Mouse (Mus musculus) cerebellum, adult 9-10 months (tissue): ENCODE data around the gene Prcd.
A peak's percentile ranks its signal among the peaks of the same experiment; 100 is the strongest.
"Not testable (repeated sequence)": the region's sequence is repeated elsewhere in the genome, so short reads cannot be mapped to it uniquely, and the experiment has no call there.

Source experiments
- DNase-seq: peaks from one replicate; pipeline ENCODE4 v3.0.0; 2022

Gene Prcd

DNA sequence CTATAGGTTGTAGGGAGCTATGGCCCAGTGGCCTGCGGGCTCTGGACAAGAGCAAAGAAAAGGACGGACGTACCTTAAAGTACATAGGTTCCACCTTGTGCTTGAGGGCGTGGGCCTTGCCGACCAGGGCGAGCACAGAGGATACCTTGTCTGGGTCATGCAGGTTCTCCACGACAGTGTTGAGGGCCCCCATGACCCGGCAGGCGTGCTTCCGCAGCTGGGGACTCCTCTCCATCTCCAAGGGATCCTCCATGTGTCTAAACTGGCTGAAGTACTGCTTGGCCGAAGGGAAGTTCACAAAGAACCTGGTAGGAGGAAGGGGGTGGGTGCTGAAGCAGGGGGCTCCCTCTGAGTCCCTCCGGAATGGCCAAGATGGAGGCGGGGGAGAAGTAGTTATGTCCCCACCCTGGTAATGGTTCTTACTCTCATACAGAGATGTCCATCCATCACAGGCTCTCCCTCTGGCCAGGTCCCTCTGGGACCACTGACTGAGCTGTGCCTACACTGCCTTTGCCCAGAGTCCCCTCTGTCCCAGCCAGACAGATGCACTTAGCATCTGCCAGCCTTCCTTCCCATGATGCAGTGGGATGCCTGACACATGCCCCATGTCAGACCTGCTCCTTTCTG lies 3.5 kb upstream of the Prcd start:
- DNase-seq = no peak

DNA sequence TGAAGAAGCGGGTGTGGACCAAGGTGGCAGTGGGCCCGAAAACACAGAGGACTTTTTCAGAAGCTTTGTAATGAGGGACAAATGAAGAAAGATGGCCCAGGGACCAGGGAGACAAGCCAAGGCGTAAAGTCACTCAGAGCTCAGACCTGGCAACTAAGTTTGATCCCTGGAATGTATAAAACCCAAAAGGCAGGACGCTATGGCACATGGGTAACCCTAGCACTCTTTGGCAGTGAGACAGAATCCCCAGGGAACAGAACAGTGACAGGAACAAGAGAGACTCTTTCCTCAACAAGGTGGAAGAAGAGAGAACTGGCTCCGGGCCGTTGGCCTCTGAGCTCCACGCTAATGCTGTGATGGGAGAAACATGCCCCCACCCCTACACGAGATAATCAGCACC lies 2.5 kb upstream of the Prcd start:
- DNase-seq = no peak

DNA sequence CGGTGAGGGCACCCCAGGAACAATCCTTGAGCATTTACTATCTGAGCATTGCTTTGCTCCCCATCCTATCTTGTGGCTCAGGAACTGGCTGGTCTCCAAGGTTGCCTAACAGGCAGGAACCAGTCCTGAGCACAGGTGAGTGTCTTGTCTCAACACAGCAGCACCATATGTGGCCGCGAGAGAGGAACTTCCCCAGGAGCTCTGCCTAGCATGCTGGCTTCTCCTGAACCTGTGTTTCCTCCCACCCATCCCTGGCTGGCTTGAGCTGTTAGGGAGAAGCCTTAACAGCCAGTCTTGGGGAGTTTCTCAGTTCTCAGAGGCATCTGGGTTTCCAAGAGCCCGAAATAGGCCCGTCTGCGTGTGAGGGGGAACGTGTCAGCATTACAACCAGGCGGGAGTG lies 2.0 kb upstream of the Prcd start:
- no peak for DNase-seq

DNA sequence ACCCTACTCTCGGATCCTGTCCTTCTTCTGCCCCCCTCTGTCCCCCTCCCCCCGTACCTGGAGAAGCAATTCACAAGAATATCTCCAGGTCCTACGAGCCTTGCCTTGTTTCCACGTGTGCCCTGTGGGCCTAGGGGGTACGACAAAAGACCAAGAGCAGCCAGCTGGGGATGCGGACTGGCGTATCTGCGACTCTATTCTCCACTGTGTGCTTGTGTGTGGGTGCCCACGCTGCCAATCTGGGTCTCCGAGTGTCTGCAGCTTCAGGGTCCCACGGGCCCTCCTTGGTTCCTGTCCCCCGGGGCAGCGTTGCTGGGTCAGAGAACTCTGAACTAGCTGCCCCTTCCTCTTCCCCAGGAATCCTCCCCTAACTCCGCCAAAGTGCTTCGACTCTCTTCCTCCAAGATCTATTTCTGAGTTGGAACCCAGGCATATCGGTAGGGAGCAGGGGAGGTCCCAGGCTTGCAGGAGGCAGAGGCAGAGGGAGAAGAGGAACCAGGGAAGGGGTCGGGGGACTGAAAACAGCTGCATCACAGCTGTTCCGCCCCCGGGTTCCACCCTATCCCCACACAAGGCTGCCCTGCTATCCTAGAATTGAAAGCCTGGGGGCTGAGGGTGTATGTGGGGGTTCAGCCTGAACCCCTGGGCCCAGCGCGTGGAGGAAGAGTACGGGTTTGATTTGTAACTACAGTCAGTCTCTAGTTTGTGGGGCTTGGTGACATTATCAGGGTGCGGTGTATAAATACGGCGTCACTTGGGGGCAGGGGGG lies 820 bp upstream of the Prcd start:
- DNase-seq = no peak

DNA sequence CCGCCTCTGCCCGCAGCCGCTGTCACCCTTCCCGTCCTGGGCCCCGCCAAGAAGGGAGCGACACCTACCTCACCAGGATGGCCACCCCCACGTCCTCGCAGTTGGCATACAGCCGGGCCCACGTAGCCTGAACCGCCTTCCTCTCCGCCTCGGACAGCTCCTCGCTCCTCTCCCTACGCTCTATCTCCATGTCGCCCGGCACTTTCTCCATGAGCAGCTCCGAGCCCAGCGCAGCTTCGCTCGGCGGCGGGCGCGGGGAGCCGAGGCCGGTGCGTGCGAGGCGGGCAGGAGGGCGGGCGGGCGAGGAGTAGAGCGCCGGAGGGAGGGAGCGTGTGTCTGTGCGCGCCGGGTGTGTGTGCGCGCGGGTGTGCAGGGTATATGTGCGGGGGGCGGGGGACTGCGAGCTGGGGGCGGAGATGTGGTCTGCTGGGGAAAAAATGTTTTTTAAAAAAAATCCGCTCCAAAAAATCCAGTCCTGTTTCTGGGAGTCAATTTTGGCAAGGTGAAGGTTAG lies 431 bp downstream of the Prcd start:
- peak; percentile 82 for DNase-seq

DNA sequence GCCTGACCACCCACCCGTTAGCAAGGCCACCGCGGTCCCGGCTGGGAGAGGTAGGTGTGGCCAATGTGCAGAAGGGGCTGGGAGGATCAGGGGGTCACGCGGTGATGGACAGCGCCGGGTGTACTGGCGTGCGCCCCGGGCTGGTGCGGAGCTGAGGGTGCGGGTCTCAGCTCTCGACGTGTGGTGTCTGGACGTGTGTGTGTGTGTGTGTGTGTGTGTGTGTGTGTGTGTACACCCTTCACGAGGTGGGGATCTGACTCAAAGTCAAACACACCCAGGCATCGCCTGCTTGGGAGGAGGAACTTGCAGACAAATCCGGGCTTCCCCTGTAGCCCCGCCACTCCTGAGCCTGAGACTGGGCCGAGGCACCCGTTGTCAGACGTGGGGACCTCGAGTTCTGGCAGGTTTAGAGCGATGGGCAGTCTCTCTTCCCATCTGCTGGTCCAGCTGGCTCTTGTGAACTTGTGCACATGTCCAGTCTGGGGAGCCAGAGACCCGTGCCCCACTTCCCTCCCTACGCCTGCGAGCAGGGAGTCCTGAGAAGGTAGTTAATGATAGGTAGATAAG lies 1.0 kb downstream of the Prcd start, which contains the start of gene Cygb:
Gene Cygb, minus strand, starts transcription at position 59 of the 567 bp plus-strand sequence.
- DNase-seq = peak; percentile 87

DNA sequence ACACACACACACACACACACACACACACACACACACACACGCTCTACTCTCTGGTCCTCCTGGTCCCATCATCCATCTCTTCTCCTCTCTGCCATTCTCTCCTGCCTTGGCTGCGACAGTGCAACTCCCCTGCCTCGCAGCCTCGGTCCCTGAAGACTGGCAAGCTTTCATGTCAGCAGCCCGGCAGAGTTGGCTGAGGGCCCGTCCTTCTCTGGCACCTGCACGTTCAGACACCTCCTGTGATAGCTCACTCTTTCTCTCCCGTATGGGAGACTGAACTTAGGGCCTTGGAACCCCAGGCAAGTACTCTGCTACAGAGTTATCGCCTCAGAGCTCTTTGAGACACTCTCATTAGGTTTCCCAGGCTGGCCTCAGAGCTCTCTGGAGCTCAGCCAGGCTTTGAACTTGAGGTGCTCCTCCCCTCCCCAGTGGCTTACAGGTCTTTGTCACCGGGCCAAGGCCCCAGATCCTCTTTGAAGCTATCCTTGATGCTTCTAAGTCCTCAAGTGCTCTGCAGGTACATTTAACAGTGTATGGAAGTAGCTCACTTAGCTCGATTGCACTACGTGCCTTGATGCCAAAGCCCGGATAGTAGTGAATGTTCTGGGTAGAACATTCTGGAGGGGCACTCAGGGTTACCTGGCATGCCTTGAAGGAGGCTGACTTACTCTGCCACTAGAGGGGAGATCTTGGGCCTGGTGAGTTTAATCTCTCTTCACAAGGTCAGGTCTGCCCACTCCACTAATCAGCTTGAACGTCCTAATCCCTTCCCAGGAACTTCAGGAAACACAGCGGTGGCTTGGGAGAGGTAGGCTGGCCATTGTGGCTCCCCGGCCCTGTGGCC lies 3.2 kb downstream of the Prcd start:
- peak; percentile 86 for DNase-seq

DNA sequence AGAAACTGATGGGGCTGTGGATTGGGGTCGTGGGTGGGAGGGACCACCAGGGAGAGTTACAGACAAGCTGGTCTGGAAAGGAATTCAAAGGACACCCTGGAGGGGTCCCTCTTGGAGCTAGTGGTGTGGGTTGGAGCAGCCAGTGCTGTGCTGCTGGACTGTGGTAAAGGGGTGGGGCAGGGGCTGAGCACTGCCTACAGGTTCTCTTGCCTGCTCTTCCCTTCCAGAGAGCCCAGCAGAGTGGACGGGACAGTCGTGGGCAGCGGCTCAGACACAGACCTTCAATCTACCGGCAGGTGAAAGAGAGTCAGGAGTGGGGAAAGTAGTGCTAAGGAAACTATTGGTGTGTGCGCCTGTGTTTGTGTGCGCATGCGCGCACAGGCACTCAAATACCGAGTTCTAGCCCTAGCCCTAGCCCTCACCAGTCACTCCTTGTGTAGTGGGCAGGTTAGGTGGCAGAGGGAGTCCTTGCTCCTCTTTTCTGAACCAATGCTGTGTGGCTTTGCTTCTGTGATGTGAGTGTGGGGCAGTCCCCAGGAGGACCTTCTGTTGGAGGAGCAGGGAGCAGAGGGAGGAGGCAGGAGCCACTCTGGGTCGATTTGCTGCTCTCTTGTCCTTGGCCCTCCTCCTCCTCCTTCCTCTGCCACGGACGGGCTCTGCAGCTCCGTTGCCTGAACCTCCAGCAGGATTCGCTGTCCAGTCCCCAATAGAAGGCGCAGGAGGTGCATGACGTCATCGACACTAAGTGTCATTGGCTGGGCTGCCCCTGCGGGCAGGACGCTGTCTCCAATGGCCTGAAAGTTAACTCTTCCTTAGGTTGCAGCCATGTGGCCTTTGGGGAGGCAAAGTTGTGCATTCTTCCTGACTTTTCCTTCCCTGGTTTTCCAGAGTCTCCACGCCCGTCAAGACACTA lies 4.2 kb downstream of the Prcd start:
- DNase-seq = peak; percentile 96

DNA sequence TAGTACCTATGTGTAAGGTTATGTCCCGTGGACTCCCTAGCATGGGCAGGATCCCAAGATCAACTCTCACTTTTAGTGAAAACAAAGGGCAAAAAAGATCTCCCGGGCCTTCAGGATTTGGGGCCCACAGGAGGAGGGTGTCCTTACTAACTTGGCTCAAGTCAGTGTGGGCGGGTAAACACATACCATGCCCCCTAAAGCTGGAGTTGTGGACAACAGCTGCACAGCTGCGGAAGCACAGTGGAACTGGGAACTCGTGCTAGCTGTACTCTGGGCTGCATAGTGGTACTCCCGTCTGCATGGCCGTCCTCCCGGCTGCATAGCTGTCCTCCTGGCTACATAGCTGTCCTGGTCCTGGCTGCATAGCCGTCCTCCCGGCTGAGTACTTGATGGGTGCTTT lies 4.9 kb downstream of the Prcd start:
- DNase-seq = no peak

DNA sequence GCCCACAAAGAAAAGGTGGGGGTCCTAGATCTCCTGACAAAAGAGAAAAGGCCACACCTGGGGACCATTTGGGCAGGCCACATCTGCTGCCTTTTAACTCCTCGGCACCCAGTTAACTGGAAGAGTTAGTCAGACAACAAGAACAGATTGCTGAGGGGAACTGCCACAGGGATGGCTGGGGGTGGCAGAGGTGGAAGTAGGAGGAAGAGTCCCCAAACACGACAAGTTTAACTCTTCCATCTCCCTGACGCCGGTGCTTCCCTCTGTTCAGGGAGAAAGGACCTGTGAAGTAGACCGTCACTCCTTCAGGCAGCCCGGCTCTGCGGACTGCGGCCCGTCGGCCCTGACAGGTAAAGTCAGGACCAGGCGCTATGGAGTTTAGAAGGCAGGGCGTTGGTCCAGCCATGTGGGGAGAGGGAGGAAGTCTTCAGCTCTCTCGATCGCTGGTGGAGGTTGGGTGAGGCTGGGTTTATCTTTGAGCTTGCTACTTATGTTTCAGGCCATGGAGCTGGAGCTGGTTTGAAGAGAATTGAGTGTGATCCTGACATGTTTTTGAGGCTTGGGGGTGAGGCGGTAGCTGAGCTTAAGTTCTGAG lies 5.8 kb downstream of the Prcd start:
- peak; percentile 48 for DNase-seq

DNA sequence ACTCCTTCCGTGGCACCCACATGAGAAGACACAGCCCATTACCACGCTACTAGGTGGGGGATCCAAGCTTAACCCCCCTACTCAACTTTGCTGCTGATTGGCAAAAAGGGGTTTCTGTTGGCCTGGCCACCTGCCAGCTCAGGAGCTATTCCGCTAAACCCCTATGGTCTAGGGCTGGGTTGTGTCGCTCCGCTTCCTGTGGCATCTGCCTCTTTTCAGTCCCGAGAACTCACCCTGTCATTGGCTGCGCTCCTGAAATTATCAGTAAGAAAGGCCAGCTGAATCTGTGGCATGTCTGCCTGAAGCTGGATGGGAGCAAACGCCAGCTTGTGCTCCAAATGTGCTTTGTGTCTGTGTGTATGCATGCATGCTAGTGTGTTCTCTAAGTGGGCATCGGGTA lies 6.8 kb downstream of the Prcd start:
- DNase-seq = peak; percentile 41

DNA sequence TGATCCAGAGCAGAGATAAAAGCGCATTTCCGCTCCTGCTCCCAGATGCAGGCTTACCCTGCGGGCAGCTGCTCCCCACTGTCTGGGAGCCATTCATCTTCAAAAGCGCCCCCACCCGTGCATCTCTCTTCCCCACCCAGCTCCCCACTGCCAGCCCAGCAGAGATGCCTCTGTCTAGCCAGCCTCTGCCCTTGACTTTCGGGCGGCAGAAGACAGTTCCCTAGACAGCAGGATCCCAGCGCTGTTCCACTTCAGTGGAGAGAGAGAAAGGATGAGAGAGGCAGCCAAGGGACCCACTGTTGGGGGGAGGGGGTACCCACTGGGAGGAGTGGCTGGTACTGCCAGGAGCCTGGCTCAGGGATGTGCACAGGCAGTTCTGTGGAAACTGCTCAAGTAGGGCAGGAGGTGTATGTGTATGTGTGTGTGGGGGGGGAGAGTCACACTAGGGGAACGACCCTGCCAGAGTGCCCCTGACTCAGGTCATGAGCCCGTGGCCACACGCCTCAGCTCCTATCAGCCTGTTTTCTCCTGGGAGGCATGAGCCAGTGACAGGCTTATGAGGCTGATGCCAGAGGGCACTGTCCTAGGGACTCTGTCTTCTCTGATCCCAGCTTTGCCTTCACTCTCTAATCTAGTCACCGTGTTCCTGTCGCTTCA lies 8.1 kb downstream of the Prcd start:
- DNase-seq = peak; percentile 57

DNA sequence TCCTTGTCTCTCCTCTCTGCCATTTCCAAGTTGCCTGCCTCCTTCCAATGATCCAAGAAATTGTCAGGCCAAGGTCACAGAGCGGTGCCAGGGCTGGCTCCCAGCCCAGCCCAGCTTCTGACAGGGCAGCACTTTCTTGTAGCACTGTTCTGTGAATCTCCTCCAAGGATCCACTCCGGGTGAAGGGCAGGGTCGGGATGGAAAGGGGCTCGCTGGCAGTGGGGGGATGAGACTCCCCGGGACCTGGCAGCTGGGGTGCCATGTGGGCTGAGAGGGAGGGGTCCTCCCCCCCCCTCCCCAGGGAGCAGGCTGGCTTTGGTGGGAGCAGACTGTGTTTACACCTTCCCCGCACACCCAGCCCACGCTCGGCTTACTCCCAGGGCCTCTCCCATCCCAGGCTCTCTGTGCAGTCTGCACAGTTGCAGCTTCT lies 8.6 kb downstream of the Prcd start:
- DNase-seq = peak; percentile 68

DNA sequence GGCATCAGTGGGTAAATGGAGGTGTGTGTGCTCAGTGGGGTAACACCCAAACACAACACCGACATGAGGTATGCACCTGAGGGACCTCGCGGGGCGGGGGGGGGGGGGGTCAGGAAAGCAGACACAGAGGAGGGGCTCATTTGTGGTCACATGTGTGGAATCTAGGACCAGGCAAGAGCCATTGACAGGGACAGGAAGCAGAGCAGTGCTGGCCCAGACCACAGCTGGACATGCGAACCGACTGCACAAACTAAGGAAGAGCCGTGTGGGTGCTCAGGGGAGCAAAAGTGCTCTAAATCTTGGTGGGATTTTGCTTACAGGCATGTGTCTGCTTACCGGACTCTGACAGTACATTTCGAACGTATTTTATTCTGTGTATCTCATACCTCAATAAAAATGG lies 12.0 kb downstream of the Prcd start:
- DNase-seq = peak; percentile 7

DNA sequence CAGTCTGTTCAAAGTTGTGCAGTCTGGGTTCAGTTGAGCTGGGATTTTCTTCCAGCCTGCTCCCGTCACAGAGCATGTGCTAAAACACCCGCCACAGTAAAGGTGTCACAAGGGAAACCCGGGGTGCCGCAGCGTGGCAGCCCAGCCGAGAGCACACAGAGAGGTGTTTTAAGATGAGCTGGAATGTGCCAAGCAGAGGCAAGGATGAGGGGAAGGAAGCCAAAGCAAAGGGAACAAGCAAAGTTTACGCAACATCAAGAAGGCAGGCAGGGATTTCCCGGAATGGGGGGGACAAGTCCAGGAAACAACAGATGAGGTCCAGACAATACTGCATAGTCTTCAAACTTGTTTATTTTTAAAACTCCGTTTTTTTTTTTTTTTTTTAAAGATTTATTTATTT lies 13.2 kb downstream of the Prcd start:
- no peak for DNase-seq

DNA sequence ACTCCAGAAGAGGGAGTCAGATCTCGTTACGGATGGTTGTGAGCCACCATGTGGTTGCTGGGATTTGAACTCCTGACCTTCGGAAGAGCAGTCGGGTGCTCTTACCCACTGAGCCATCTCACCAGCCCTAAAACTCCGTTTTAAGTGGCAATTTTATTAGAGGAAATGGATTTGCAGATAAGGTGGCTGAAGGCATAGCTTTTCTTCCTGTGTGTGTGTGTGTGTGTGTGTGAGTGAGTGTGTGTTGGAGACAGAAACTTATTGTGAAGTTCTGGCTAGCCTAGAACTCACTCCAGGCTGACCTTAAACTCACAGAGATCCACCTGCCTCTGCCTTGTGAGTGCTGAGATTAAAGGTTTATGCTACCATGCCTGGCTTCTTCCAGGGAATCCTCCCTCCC lies 13.7 kb downstream of the Prcd start:
- DNase-seq = not testable (repeated sequence)

DNA sequence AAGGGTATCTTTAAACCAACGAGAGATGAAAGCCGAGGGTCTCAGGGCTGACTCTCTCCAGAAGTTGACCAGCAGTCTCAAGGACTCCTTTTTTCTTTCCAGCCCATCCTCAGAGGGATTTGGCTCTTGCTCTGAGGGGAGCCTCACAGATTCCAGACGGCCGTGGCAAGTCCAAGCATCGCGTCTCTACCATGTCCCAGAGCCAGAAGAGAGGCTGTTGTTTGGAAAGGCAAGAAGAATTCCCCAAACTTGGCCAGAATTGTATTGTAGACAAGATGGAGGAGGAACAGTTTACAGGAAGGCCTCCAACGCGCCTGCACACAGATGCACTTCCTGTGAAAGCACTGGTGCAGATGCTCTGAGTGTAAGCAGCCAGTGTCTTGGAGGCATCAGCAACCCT lies 14.6 kb downstream of the Prcd start:
- no peak for DNase-seq

DNA sequence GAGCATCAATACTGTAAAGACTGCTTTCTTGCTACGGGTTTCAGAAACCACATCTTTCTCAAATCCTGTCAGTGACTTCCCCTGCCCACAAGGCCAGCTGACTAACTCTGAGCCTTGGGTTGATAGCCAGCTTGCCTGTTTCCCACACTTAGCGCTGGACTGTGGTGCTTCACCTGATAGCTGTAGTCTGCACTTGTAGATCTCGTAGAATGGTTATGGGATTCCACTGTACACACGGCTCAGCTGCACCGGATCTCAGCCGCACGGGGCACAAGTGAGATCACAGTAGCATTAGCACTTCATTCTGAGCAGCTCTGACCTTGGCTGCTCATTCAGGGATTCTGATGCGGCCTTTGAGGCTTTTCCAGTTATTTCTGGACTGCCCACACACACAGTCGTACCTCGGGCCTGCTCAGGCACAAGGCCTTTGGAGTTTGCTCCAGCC lies 15.1 kb downstream of the Prcd start:
- no peak for DNase-seq

DNA sequence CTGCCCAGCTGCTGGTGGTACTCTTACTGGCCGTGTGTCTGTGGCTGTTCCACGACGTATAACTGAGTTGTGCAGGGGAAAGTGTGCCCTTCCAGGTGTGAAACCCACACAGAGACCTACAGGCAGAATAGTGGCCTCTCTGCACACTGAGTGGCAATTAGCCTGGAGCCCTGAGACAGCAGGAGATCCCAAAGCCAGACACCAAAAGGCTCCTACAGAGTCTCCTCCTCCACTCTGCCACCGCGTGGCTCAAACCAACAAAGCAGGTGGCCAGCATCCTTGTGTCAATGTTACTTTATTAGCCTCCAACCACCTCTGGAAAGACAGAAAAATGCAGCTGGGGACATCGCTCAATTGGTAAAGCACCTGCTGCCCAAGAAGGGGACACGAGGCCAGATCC lies 15.5 kb downstream of the Prcd start:
- DNase-seq = no peak

DNA sequence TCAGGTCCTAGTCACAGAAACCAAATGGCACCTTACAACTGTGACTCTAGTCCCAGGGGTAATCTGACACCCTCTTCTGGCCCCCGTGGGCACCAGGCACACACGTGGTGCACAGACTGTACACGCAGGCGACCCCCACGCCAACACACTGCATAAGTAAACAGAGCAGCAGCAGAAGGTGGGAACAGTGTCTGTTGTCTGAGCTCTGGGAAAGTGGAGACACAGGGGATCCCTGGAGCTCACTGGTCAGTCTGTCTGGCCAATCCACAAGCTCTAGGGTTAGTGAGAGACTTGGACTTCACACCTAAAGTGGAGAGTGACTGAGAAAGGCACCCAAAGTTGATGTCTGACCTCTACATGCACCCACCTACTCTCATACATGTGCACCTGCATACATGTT lies 16.0 kb downstream of the Prcd start:
- no peak for DNase-seq

DNA sequence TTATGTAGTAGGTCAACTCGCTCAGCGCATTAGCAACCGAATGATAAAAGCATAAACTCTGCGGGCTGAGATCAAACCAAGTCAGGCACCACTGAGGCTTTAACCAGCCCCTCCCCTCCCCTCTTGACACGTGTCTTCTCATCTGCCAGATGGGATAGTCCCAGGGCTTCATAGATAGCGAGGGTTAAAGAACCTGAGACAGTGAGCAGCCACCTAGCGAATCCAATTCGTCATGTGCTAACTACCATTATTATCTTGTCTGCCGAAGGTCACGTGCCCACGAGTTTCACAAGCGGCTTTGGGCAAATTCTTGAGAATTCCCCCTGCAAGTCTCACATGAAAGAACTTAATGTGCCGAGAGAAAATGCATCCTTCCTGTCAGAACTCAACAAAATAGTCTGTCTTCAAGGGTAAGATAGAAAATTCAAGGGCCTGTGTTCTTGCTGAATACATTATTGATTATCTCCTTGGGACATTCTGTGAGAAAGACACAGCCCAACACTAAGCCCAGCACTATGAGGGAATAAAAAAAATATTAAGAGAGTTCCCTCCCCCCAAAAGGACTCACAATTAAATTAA lies 16.5 kb downstream of the Prcd start:
- no peak for DNase-seq
